Mouse (Mus musculus): ENCODE results near the gene Paqr5. TPM values are rescaled to one million over a fixed set of nuclear protein-coding genes. Genes with fewer than 3 reads are reported as not detected.
A peak's percentile ranks its signal among the peaks of the same experiment; 100 is the strongest.

Gene Paqr5
- polyA plus RNA-seq, 1 experiment from 2014 or later, result 0.48 TPM

DNA sequence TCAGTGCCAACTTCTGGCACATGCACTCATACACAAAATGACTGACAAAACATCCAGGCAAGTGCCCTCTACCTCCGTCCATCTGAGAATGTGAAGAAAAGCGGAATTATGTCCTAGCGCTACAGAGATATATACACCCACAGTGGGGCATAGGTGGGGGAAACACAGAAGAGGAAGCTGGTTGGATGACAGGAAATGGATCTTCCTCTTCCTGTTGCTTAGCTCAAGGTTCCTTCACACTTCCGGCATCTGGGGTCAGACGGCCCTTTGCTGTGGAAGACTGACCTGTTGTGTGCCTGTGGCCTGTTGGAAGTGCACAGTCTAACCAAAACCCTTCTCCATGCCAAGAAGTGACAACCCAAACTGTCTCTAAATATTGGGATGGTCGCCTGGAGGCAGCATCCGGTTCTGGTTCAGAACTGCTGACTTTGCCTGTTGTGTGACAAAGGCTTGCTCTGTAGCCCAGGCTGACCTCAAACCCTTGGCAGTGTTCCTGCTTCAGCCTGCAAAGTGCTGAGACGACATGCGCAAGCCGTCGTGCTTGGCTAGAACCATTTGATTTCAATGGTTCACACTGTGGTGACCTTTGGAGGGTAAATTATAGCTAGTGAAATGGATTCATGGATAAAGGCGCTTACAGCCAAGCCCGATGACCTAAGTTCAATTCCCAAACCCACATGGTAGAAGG lies 49.3 kb downstream of the Paqr5 start:
- H3K27me3 ChIP-seq, result no peaks in the 10 kb centered on the region
- H3K4me3 ChIP-seq, result no peak overlapping the region
- H3K9me3 ChIP-seq, result no peaks in the 10 kb centered on the region
- 89% methylated on average over 13 of the region's 13 CpGs for WGBS
- no peaks in the 10 kb centered on the region for H3K36me3 ChIP-seq
- no peaks in the 10 kb centered on the region for H3K4me1 ChIP-seq
- no peak overlapping the region for H3K9ac ChIP-seq (replicated peaks)
- no peak overlapping the region for H3K27ac ChIP-seq (replicated peaks)
- ATAC-seq (ENCODE audit: low FRiP score, low read depth), result no peak
- no peak overlapping the region for H3K4me2 ChIP-seq (replicated peaks)

DNA sequence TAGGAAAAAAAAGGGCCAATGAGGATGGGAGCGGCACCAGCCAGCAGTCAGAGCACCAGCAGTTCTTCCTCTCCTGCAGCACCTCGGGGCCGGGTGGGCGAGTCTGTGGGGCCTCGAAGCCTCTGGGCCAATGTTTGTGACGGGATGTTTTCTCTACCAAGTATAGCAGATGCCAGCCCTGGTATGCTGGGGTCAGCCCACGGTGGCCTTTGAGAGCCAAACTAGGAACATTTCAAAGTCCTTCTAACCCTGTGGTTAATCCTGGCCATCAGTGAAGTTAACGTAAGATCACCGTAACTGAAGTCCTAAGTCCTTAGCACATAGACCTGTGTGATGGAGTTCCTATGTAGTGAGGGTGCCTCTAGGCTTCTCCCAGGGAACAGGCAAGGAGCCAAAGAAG lies 54.6 kb downstream of the Paqr5 start:
- Histone ChIP-seq H3K36me3 (no peaks in the 10 kb centered on the region), H3K4me1 (peaks cover 6% of the 10 kb centered on the region; the same call in 1 of the 2 replicates), H3K27ac (replicated peaks) (no peak overlapping the region), H3K9me3 (no peaks in the 10 kb centered on the region), H3K4me2 (replicated peaks) (no peak overlapping the region), H3K27me3 (0 out of 2 replicates have a peak, but pooled peaks cover 11% of the 10 kb centered on the region), H3K9ac (replicated peaks) (no peak overlapping the region), H3K4me3 (no peak overlapping the region)
- no peak for ATAC-seq (ENCODE audit: low FRiP score, low read depth)
- 64% methylated on average over 9 of the region's 9 CpGs for WGBS

DNA sequence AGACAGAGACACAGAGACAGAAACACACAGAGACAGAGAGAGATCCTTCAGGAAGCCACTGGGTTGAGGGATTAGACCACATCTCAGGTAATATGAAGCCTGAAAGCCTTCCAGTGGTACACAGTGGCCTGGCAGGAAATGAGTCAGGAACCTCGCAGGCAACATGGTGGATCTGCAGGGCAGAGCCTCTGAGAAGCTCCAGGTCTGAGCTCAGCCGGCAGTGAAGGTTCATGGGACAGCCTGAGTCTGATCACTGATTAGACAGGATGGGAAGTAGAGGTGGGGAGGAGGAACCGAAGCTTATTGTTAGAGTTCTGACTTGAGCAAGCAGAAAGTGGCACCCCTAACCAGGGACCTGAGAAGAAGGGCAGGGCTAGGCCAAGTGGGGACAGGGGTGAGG lies 55.6 kb downstream of the Paqr5 start:
- 83% methylated on average over 3 of the region's 3 CpGs for WGBS
- H3K36me3 ChIP-seq, result no peaks in the 10 kb centered on the region
- H3K9me3 ChIP-seq, result no peaks in the 10 kb centered on the region
- 0 out of 2 replicates have a peak, but pooled peaks cover 11% of the 10 kb centered on the region for H3K27me3 ChIP-seq
- no peak overlapping the region for H3K4me3 ChIP-seq
- H3K4me2 ChIP-seq (replicated peaks), result no peak overlapping the region
- no peak overlapping the region for H3K9ac ChIP-seq (replicated peaks)
- no peak overlapping the region for H3K27ac ChIP-seq (replicated peaks)
- no peak for ATAC-seq (ENCODE audit: low FRiP score, low read depth)
- H3K4me1 ChIP-seq, result peaks cover 6% of the 10 kb centered on the region; the same call in 1 of the 2 replicates

- WGBS, result 64% methylated on average over 10 of the region's 10 CpGs
- H3K4me1 ChIP-seq, result peaks cover 8% of the 10 kb centered on the region; the same call in 1 of the 2 replicates
- ATAC-seq (ENCODE audit: low FRiP score, low read depth), result no peak
- H3K9ac ChIP-seq (replicated peaks), result no peak overlapping the region
- H3K27ac ChIP-seq (replicated peaks), result no peak overlapping the region
- no peak overlapping the region for H3K4me3 ChIP-seq
- no peak overlapping the region for H3K4me2 ChIP-seq (replicated peaks)
- H3K9me3 ChIP-seq, result no peaks in the 10 kb centered on the region
- 0 out of 2 replicates have a peak, but pooled peaks cover 11% of the 10 kb centered on the region for H3K27me3 ChIP-seq
- no peaks in the 10 kb centered on the region for H3K36me3 ChIP-seq
Observed at GRCm38 (mm10) chr9:61967357-61967756, 59.3 kb downstream of the Paqr5 start.

GRCm38 (mm10) chr9:61965987-61966386 lies 60.7 kb downstream of the Paqr5 start:
- no peaks in the 10 kb centered on the region for H3K36me3 ChIP-seq
- no peak overlapping the region for H3K4me2 ChIP-seq (replicated peaks)
- no peak overlapping the region for H3K4me3 ChIP-seq
- no peaks in the 10 kb centered on the region for H3K9me3 ChIP-seq
- H3K4me1 ChIP-seq, result 0 out of 2 replicates have a peak, but pooled peaks cover 3% of the 10 kb centered on the region
- no peak for ATAC-seq (ENCODE audit: low FRiP score, low read depth)
- WGBS, result 92% methylated on average over 7 of the region's 7 CpGs
- H3K27me3 ChIP-seq, result 0 out of 2 replicates have a peak, but pooled peaks cover 8% of the 10 kb centered on the region
- no peak overlapping the region for H3K9ac ChIP-seq (replicated peaks)
- no peak overlapping the region for H3K27ac ChIP-seq (replicated peaks)

DNA sequence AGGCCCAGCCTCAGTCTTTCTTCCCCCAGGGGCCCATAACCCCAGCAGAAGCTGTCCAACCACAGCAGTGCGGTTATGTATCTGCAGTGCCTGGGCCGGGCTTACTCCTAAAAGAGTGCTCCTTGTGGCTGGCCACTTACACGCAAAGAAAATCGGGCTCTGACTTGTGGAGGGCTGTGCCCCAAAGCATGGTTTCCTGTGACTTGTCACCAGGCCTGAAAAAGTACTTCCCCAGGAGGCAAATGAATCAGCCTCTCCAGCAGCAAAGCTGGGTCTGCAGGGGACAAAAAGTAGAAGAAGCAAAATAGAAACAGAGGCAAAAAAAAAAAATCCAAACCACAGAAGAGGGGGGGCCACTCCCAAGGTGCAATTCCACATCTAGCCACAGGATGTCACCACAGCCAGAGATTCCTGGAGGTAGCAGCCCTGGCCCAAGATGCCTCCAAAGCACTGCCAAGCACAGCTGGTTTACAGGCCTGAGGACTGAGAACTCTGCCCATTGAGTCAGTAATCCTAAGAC lies 61.2 kb downstream of the Paqr5 start:
- Histone ChIP-seq H3K4me1 (0 out of 2 replicates have a peak, but pooled peaks cover 3% of the 10 kb centered on the region), H3K9me3 (no peaks in the 10 kb centered on the region), H3K4me2 (replicated peaks) (no peak overlapping the region), H3K27ac (replicated peaks) (no peak overlapping the region), H3K4me3 (no peak overlapping the region), H3K27me3 (0 out of 2 replicates have a peak, but pooled peaks cover 6% of the 10 kb centered on the region), H3K9ac (replicated peaks) (no peak overlapping the region), H3K36me3 (no peaks in the 10 kb centered on the region)
- WGBS, result 47% methylated on average over 4 of the region's 4 CpGs
- ATAC-seq (ENCODE audit: low FRiP score, low read depth), result no peak; the same call in 1 of the 2 replicates

DNA sequence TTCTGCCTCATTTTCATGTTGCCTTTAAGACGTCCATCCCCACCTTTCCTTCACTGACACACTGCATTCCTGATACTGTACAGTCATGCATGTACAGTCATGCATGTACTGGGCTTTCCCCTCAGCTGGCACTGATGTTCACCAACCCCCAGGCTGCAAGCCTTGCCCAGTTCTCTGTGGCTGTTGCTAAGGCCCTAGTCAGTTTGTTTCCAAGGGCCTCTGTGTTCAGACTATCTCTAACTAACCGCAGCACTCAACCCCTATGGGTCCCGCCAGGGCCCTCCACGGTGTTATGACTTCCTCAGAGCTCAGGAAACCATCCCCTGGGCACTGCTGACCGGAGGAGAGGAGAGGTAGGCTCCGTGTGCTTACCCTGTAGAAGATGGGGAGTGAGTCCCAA lies 63.3 kb downstream of the Paqr5 start:
- 85% methylated on average over 6 of the region's 6 CpGs for WGBS
- Histone ChIP-seq H3K4me3 (no peak overlapping the region), H3K4me2 (replicated peaks) (no peak overlapping the region), H3K9ac (replicated peaks) (no peak overlapping the region), H3K4me1 (0 out of 2 replicates have a peak, but pooled peaks cover 3% of the 10 kb centered on the region), H3K9me3 (no peaks in the 10 kb centered on the region), H3K27me3 (0 out of 2 replicates have a peak, but pooled peaks cover 6% of the 10 kb centered on the region), H3K27ac (replicated peaks) (no peak overlapping the region), H3K36me3 (no peaks in the 10 kb centered on the region)
- ATAC-seq (ENCODE audit: low FRiP score, low read depth), result no peak

- Histone ChIP-seq H3K27ac (replicated peaks) (no peak overlapping the region), H3K27me3 (no peaks in the 10 kb centered on the region), H3K9me3 (no peaks in the 10 kb centered on the region), H3K4me2 (replicated peaks) (no peak overlapping the region), H3K36me3 (no peaks in the 10 kb centered on the region), H3K9ac (replicated peaks) (no peak overlapping the region), H3K4me3 (no peak overlapping the region), H3K4me1 (0 out of 2 replicates have a peak, but pooled peaks cover 3% of the 10 kb centered on the region)
- ATAC-seq (ENCODE audit: low FRiP score, low read depth), result no peak
- WGBS, result 93% methylated on average over 4 of the region's 4 CpGs
Observed at GRCm38 (mm10) chr9:61961181-61961580, 65.5 kb downstream of the Paqr5 start.

DNA sequence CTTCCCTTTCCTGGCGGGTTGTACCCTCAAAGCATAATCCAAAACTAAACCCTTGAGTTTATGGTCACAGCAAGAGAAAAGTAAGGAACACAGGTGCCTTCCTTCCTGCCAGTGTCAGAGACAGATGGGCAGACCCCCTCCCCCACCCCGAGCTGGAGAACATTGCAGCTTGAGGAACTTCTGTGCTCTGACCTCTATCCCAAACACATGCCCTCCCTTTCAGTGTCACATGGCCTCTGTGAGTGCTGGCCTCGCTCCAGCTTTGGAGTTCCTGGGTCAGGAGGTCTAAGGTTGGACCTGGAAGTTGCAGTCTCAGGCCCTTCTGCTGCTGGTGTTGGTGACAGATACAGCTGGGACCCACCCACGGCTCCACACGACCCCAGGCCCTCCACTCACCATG lies 65.9 kb downstream of the Paqr5 start:
- Histone ChIP-seq H3K4me3 (no peak overlapping the region), H3K27ac (replicated peaks) (no peak overlapping the region)
- WGBS, result 73% methylated on average over 5 of the region's 5 CpGs

DNA sequence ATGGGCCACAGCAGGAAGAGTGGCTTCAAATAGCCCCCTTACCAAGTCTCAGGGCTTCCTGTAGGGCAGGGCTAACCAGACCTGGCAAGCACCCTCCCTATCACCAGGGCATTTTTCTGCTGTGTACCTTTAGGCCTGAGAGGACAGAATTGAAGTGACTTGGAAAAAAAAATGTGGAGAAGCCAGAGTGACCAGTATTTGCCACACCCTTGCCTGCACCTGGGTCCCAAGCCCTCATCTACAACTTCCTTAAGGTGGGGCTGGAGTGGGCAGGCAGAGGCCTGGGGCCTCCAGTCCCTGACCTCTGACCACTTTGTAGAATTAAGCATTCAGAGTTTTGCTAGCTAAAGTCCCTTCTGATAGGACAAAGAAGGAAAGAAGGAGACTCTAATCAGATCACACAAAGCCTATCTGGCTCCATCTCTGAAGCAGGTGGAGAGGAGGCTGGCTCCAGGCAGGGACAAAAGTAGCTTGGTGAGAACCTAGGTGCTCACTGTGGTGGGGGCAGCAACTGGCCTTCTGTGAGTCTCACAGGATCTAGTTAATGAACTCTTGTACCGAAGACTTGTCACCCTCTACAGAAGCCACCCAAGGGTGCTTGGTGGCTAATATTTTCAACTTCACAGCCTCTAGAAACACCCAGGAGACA lies 66.6 kb downstream of the Paqr5 start:
- ATAC-seq (ENCODE audit: low FRiP score, low read depth), result no peak
- WGBS, result 84% methylated on average over 1 of the region's 1 CpGs

More for the DNA sequence above, 65.9 kb downstream of the Paqr5 start:
- no peak for ATAC-seq (ENCODE audit: low FRiP score, low read depth)
- Histone ChIP-seq H3K9me3 (no peaks in the 10 kb centered on the region), H3K4me1 (0 out of 2 replicates have a peak, but pooled peaks cover 3% of the 10 kb centered on the region), H3K27me3 (no peaks in the 10 kb centered on the region), H3K36me3 (no peaks in the 10 kb centered on the region), H3K9ac (replicated peaks) (no peak overlapping the region), H3K4me2 (replicated peaks) (no peak overlapping the region)

DNA sequence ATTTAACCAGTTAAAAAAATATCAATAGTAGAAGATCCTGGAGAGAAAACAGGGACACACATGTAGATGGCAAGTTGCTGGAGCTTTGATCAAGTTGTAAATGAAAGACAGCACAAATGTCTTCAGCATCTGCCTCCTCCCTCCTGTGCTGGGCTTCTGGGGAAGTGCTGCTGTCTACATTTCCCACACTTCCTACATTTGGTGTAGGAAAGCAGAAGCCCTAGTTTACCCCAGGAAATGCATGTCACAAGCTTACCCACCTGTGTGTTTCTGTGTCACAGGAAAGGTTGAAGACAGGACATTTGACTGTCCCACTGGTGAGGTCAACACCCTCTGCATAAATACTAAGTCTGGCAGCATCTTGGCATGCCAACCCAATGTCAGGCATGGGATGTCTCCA lies 71.9 kb downstream of the Paqr5 start:
- Histone ChIP-seq H3K27ac (replicated peaks) (no peak overlapping the region), H3K27me3 (no peaks in the 10 kb centered on the region), H3K4me3 (no peak overlapping the region), H3K9me3 (no peaks in the 10 kb centered on the region), H3K4me2 (replicated peaks) (no peak overlapping the region), H3K36me3 (no peaks in the 10 kb centered on the region), H3K9ac (replicated peaks) (no peak overlapping the region), H3K4me1 (no peaks in the 10 kb centered on the region)
- ATAC-seq (ENCODE audit: low FRiP score, low read depth), result no peak

More for the DNA sequence above, 66.6 kb downstream of the Paqr5 start:
- Histone ChIP-seq H3K4me2 (replicated peaks) (no peak overlapping the region), H3K27ac (replicated peaks) (no peak overlapping the region), H3K9ac (replicated peaks) (no peak overlapping the region), H3K4me1 (0 out of 2 replicates have a peak, but pooled peaks cover 3% of the 10 kb centered on the region), H3K9me3 (no peaks in the 10 kb centered on the region), H3K4me3 (no peak overlapping the region), H3K27me3 (no peaks in the 10 kb centered on the region), H3K36me3 (no peaks in the 10 kb centered on the region)

GRCm38 (mm10) chr9:61952241-61952640 lies 74.4 kb downstream of the Paqr5 start:
- no peak for ATAC-seq (ENCODE audit: low FRiP score, low read depth)
- Histone ChIP-seq H3K27me3 (no peaks in the 10 kb centered on the region), H3K36me3 (no peaks in the 10 kb centered on the region), H3K9ac (replicated peaks) (no peak overlapping the region), H3K4me2 (replicated peaks) (no peak overlapping the region), H3K4me3 (no peak overlapping the region), H3K4me1 (peaks cover 16% of the 10 kb centered on the region), H3K9me3 (no peaks in the 10 kb centered on the region), H3K27ac (replicated peaks) (0 out of 2 replicates have a peak overlapping the region, but pooled peaks have one; percentile 30)
- 63% methylated on average over 7 of the region's 7 CpGs for WGBS

Data from midbrain, embryonic 12.5 days (tissue).